Mouse (Mus musculus) inflammation-experienced regulatory T-cells, adult 6 months (primary cell): ENCODE measurements at regions not wholly inside any gene's neighbourhood (a gene's known extent, or its start where the extent isn't known, plus 50 kb on each side); places are given as distances from the start of the nearest gene placed in this dataset.

Source experiments
- ATAC-seq: one replicate; pipeline ENCODE4 v1.8.0; 2017

DNA sequence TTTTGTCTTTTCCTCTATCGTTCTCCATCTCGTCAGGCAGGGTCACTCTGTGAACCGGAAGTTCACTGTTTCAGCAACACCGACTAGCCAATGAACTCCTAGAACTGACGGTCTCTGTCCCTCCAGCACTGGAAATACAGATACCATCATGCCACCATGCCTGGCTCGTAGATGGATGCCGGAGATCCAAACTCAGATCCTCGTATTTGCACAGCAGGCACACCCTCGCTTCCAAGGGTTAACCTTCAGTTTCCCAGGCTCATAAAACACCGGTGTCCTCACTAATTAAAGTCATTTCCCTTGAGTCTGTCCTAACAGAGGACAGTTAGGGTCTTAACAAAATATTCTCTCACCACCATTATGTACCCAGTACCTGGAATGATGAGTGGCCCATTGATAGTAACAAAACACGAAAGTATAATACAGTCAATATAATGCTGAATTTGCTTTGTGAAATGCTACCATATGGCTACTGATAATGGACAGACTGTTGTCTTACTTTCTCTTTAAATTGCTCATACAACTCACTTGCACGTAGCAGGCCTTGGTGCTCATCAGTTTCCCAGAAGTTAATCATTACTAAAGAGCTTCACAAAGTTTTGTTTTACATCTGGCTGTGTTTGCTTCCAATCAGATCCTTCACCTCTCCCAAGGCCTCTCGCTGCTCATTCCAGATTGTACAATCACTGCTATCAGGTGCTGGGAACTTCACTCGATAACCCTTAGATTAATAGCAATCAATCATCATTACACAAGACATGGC is 52.7 kb upstream of the Ccn6 start:
- ATAC-seq = no peak

DNA sequence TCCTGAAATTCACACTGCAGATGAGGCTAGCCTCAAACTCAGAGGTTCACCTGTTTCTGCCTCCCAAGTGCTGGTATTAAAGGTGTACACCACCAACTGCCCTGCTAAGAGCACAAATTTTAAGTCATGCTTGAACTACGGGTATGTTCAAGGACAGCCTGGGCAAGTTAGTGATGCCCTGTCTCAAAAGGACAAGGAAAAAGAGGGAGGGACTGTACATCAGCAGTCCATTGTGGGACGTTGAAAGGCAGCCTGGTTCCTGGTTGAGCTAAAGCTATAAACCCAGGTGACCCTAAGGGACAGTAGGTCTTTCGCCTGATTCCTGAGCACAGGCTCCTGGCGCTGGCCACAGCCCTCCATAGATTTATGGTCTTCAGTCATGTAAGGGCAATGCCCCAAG is 51.0 kb upstream of the Ccn6 start:
- no peak for ATAC-seq
